Mouse (Mus musculus) adrenal gland, postnatal 10 days (tissue): Measurements from ENCODE around the gene Id3. TPM values are rescaled to one million over a fixed set of nuclear protein-coding genes. Genes with fewer than 3 reads are reported as not detected.
"Not testable (repeated sequence)": the region's sequence is repeated elsewhere in the genome, so short reads cannot be mapped to it uniquely, and the experiment has no call there.

Source experiments
- DNase-seq: peaks from one replicate; pipeline ENCODE4 v3.0.0; 2021; ENCODE audit warnings: mixed read lengths
- long read RNA-seq, 2 experiments: library from polyadenylated mRNA; stranded (forward); transcript quantifications; one replicate each; pipeline ENCODE4 v2.0.0; 2021
- total RNA-seq, 2 experiments: library from RNA; stranded (reverse); gene quantifications; 2 replicates each; pipeline ENCODE4 v1.2.3; 2021

The Id3 gene
- 100 to 1,000 TPM in 1 of 2 experiments, 10 to 100 TPM in 1; 97.2 to 110 TPM for total RNA-seq
- long read RNA-seq, experiment 1, transcript Id3-201 (3 exons, 1,278 nt) = major isoform, 237 of 298 reads
- long read RNA-seq, experiment 1, partial matches to known transcripts = 1 of 298 reads
- long read RNA-seq, experiment 1, other reads (novel, unspliced or antisense) = 56 of 298 reads
- long read RNA-seq, experiment 2, transcript Id3-201 (3 exons, 1,278 nt) = major isoform, 99 of 115 reads
- long read RNA-seq, experiment 2, partial matches to known transcripts = 1 of 115 reads
- long read RNA-seq, experiment 2, other reads (novel, unspliced or antisense) = 12 of 115 reads

DNA sequence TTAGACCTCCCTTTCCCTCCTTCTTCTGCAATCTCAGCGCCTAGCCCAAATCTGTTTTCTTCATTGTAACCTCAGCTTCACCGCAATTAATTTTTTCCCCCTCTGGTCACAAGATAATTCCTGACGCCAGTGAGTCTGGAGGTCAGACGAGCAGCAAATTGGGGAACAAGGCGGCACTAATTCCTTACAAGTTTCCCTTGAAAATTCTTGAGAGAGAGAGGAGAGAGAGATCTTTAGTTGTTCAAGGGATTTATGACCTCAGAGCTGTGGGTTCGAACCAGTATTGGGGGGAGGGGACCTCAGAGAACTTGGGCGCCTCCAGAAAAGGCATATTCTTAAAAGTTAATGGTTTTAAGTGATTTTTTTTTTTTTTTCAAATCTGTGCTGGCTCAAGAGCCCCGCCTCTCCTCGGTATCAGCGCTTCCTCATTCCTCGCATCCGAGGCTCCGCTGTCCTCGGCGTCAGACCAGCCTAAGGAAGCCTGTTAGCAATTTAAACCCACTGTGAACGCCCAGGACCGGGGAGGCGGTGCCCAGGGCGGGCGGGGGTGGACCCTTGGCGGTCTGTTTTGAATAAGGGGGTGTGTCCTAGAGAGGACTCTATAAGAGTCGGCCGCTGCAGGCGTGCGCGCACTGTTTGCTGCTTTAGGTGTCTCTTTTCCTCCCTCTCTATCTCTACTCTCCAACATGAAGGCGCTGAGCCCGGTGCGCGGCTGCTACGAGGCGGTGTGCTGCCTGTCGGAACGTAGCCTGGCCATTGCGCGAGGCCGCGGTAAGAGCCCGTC, at the start of gene Id3:
Gene Id3, plus strand, starts transcription at position 305 of the 784 bp plus-strand sequence.
- DNase-seq = peak; percentile 98

DNA sequence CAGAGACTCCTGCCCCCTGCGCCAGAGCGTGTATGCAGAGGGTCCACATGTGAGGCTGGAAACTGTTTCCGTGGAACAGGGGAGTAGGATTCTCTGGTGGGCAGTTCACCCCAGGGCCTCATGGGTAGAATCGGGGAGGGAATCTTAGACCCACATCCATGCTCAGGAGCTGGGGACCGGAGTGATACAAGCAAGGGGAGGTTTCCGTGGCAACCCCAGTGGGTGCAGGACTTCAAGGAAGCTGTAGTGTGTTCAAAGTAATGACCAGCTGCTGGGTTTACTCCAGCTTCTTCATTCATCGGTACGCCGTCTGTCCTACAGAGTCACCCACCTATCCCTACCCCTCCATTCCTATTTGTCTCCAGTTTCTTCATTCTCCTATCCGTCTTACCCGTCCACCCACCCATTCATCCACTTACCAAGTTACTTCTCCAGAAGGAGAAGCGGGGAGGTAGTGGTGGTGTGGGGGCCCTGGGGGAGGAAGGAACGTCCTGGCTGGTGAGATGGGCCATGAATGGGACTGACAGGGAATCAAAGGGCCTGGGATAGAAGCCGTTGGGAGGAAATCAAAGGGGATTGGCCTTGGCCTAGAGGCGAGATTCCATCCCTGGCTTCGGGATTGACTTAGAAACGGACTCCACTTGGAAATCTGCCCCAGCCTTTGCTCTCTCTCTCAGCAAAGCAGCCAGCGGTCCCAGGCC, 48.6 kb upstream of the Id3 start:
- DNase-seq = peak; percentile 55

DNA sequence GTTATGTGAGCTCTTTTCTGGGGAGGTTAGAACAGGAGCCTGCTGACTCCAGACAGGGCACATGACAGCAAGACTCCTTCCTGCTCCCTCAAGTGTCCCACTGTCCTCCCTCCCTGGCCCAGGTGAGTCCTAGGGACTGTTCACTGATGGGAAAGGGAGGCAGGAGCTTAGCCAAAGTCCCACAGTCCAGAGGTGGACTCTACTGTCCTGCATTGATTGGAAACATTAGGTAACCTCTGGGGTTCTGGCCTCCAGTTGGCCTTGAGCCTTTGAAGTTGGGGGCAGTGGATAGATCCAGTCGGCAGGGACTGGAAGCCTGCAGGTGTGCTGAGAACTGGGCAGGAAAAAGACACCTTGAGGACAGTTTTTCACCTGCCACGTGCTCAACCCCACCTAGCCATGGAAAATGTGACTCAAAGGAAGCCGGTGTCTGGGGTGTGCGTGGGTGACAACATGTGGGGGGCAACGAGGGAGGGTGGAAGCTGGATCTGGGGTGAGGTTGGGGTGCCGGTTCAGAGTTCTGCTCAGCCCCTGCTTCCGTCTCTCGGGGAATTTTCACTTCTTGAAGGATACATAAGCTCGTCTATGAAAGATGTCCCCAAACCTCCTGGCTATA, 47.7 kb upstream of the Id3 start:
- DNase-seq = no peak

DNA sequence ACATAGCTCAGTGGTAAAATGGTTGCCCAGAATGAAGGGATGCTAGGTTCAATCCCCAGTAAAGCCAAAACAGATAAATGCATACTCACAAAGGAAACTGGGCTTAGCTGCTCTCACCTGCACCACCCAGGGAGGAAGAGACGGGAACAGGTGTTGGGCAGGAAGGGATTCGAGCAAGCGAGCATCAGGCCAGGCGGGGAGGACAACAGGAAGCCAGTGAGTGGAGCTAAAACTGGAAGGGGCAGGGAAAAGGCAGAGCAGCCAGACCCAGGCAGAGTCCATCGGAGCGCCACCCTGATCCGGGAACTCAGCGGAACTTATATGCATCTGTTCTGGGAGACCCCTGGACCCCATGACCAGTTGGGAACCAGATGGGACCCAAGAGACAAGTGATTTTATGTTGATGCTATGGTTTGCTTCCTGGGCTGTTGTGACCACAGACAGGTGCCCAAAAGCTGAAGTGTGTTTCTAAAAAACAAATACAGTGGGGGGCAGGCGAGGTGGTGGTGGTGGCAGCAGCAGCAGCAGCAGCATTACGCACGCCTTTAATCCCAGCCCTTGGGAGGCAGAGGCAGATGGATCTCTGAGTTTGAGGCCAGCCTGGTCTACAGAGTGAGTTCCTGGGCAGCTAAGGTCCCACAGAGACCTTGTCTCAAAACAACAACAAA, 46.7 kb upstream of the Id3 start:
- no peak for DNase-seq

DNA sequence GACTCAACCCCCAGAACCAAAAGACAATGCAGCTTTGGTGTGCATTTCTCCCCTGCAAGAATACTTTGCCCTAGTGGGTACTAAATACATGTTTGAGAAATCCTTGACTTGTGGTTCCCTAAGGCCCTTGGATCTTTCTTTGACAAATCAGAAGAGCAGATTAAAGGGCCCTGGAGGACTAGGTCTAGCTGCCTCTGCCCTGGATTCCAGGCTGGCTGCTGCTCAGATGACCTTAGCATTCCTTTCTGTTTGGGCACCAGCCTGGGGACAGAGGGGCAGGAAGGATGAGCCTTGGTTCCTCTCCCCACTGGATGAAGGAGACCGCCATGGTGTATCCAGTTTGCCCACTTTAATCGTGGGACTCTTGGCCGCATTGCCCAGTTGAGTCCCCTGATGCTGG, 44.9 kb upstream of the Id3 start:
- peak; percentile 57 for DNase-seq

DNA sequence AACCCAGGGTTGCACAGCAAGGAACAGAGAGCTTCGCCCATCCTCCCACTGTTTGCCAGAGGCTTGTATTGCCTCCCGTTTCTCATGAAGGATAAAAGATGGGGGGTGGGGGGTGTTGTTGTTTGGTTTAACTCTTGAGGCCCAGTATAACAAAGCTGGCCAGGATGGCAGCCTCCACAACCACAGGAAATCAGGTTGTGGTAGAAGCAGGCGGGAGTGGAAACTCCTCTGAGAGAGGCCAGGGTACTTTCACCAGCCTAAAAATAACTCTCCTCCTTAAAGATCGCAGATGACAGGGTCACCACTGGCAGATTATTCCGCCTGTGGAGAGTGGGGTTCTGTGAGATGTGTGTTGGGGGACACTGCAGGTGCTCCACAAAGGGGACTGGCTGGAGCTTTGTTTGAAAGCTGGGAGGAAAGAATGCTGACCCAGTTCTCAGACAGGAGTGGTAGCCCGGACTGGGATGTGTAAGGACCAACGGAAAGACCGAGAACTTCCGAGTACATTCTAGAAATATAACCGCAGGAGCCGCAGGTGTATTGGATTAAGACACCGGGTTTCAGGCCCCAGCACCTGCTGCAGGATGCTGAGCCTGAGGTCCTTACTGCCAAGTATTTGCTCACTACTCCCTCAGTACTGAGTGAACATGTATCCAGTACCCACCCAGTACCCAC, 42.8 kb upstream of the Id3 start:
- no peak for DNase-seq

DNA sequence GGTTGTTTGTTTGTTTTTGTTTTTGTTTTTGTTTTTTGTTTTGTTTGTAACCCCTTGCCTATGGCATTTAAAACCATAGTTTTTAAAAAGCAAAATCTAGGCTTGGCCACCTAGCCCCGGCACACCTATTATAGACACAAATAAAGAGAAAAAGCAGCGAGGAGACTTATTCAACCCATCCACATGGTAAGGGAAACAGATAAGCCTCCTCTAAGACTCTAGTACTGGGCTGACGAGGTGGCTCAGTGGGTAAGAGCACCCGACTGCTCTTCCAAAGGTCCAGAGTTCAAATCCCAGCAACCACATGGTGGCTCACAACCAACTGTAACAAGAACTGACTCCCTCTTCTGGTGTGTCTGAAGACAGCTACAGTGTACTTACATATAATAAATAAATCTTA, 41.5 kb upstream of the Id3 start:
- not testable (repeated sequence) for DNase-seq

DNA sequence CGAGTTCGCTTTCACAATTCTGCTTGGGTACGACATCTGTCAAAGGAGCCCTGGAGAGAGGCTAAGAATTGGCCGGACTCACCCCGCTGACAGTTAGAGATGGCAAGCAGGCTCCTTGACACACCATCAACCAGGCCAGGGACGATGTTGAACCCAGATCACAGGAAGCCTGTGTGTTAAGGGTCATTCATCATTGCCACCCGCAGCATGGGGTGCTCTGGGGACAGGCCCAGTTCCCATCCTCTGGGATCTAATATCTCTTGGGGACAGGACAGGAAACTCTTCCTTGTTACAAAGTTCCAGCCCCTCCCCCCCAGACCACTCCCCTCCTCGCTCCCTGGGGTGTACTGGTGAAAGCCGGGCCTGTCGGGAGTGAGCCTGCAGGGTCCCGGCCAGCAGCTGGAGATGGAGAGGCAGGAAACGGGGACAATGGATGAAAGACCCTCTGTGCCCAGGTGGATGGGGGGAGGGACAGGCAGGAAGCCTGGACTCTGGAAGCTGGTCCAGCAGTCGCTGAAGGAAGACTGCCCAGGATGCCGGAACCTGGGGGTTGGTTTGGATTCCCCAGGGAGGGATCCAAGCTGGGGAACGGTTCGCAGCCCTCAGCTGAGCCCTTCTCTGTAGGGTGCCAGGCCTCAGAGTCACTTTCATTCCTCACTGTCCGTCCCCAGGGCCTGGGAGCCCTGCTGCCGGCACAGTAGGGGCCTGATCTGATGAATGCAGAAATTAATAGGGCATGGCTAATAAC, 38.5 kb upstream of the Id3 start:
- DNase-seq = peak; percentile 55

DNA sequence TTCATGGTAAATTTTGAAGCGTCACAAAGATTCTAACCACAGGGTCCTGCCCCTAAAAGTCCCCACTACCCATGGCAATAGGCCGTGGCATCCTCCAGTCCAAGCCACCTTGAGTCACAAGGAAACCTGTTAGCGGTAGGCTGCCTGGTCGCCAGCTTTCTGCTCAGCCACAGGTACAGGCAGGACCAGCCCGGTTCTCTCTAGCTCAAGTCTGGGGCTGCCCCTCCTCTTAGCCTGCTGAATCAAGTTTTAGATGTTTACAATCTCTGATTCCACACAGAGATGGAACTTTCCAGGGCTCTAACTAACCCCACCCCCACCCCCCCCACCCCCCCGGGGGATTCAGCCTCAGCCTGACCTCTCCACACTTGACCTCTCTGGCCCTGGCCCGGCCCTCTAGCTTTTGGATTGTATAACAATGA, 36.4 kb upstream of the Id3 start:
- no peak for DNase-seq

DNA sequence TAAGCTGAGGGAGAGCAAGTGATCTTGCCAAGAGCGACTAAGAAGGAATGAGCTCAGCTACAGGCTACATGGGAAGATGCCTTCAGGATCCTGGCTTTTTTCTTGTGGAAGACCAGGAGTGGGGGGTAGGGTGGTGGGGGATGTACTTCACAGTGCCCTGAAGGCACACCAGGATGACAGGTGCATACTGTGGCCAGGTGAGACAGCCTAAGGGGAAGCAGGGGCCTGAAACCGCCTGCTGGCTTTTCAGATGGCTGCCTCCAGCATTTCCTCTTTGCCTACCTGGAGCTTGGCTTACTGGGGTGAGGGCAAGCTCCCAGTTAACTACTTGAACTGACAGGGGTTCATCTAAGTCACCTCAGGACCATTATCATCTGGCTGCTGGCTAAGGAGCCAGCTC, 34.1 kb upstream of the Id3 start:
- no peak for DNase-seq

DNA sequence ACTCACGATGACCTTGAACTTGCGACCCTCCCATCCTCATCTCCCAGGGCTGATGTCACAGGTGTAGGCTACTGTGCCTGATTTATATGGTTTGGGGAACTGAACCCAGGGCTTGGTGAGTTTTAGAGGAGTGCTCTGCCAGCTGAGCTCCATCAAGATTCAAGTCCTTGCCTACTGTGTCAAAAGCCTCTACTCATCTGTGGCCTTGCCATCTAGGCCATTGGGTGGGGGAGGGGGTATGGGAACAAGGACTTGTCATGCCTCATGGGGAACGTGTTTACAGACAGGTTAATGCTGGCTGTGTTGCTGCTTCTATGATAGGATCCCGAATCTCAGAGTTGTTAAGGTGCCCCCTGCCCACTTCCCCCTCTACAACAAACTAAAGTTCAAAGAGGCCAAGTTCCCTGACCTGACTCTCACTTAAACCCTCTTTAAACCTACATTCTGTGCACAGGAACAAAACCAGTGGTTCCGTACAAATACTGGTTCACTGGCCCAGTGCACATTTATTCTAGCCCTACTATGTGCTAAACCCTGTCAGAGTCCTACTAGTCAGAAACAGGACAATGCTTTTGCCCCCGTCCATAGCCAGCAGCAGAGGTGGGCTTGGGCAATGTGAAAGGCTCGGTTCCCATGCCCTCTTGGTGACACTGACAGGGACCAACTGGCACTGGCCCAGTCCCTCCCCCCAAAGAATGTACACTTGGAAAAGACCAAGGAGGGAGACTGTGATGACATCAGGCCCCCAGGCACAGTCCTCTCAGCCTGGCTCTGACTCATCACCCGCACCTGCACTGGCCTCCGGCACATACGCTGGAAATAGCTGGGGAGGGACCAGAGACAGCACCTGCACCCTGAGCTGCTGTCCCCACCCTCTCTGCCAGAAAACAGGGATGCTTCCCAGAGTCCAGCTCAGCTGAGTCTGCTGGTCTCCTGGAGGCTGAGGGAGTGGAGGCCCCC, 33.1 kb upstream of the Id3 start:
- DNase-seq = peak; percentile 81

DNA sequence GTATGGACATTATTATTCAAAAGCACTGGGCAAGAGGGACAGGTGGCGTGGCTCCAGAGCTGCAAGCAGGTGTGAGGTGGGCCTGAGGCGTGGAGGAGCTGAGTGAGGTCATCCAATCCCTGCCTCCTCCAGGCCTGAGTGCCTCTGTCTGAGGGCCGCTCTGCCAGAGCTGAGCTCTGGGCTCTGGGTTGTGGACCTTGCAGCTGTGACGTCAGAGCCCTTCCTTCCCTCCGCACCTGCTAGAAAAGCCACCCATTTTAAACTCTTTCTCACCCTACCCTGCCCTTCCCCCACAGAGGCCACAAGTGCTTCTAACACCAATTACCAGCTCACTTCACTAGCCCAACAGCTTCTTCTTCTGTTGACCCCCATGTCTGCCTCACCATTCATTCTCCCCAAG, 31.0 kb upstream of the Id3 start:
- no peak for DNase-seq

DNA sequence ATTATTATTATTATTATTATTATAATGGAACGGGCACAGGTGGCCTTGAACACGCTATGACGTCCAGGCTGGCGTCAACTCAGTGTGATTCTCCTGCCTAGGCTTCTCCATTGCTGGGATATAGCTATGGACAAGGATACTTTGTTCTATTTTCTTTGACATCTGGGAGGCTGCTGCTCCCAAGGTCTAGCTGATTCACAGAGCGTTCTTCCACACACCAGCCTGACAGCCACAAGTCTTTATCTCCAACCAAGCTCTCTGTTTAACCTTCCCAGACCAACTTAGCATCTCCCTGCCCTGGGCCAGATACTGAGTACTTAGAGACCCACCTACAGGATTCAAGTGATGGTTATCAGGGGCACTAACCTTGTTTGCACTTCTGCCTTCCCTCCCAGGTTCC, 28.6 kb upstream of the Id3 start:
- no peak for DNase-seq

DNA sequence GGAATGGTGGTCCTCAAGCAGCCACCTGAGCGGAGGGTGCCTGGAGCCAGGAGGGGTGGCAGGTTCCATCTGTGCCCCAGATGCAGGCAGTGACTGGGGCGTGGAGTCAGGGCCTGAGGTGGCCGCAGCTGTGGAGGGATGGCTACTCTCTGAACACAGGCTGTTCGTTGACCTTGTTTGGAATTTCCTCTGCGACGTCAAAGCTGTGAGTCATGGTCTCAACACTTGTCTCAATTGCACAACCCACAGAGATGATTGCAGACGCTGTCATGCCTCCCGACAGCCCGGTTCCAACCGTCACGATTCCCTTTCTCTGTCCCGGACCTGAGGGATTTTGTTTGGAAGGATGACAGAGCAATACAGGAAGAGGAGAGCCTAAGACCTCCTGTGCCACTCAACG, 26.3 kb upstream of the Id3 start:
- DNase-seq = peak; percentile 80

DNA sequence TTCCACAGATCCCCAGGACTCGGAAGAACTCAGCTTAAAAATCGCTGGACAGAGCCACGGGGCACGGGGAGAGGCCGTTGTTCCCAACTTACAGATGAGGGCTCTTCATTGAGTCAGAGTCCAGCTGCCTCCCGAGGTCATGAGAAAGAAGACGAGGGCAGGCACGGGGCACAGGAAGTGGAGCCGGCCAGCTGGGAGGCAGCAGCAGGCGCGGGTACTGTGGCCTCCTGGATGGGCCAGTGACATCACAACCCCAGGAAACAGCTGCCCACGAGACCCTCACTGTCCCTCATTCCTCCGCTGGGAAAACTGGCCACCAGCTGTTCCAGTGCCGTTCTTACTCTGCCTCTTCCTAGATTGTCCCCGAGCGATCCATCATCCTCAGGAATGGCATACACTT, 23.3 kb upstream of the Id3 start:
- no peak for DNase-seq

DNA sequence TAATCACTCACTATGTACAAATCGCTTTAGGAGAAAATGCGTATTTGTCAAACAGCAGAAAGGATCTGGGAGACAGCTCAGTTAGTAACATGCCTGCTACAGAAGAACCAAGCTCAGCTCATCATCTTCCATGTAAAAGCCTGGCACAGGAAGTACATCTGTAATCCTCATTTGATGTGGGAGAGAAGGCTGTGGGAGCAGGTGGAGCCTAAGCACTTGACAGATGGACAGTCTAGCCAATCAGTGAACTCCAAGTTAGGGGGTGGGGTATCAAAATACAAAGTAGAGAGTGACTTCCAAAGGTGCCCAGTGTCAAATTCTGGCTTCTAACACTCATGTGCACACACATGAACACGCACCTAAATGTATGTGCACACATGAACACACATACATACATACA, 22.1 kb upstream of the Id3 start:
- DNase-seq = no peak

DNA sequence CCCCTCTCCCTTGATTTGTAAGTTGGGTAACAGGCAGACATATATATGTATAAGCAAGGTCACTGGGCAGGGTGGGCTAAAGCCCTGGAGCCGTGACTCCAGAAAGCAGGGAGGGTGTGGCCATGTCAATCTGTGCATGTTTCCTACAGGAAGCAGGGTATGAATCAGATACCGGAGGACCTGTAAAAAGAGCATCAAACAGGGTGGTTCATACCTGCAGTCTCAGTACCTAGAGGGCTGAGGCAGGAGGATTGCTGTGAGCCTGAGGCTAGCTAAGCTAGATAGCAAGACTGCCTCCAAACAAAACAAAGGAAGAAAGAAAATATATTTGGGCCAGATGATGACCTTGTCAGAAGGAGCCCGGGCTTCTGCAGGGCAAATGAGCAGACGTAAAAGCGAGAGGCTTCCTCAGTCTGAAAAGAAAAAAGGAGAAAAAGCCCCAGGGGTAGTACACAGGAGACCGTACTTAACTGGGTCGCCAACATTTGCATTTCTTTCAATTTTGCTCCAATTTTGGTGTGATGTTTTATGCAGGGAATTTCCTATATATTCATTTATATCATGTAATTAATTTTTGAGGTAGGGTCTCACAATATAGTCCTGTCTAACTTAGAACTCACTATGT, 21.3 kb upstream of the Id3 start:
- DNase-seq = no peak

DNA sequence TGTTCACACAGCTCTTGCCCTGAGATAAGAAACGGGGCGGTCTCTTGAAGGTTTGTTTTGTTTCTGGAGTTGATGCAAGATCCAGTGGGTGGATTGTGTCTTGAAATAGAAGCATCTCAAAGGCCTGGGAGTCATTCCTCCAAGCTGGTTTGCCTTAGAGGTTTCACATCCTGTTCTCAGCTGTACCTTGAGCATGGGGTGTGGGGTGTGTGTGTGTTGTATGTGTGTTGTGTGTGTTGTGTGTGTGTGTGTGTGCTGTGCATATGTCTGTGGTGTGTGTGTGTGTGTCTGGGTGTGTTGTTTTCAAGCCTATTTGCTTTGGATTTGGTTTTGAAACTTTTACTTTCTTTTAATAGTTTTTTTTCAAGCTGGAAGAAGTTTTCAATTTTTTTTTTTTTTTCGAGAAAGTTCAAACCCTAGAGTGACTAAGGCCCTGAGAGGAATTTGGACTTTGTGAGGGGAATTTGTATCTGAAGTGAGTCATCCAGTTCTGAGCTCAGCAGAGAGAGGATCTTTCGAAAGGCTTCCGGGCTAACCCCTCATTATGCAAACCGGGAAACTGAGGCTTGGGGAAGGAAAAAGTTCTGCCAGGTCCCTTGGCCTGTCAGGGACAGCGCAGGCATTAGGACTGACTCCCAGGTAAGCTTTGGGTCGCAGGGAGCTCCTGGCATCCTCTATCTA, 20.0 kb upstream of the Id3 start:
- DNase-seq = no peak

DNA sequence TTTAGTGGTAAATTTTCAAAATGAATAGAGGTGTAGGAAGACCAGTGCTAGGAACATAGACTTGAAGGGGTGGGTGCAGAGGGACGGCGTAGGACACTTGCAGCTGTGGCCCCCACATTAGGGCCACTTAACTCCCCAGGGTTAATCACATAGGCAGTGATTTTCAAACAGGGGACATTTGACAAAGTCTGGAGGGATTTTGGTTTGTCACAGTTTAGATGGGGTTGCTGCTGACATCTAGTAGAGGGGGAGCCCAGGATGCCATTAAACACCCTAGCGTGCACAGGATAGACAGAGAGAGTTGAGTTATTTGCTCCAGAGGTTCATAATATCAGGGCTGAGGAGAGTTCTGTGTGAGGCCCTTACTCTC, 19.5 kb upstream of the Id3 start:
- no peak for DNase-seq
